Mouse (Mus musculus) cerebellum, adult 18-20 months (tissue): ENCODE measurements around the gene Mb21d2.
A peak's percentile ranks its signal among the peaks of the same experiment; 100 is the strongest.

Source experiments
- DNase-seq, 2 experiments: peaks; one replicate each; pipeline ENCODE4 v3.0.0; 2021

Mb21d2 gene

GRCm38 (mm10) chr16:28899161-28899540 is 30.3 kb downstream of the Mb21d2 start:
- DNase-seq: peak; percentile 36 to 44

- DNase-seq: peak; percentile 50 to 55
These were observed 30.8 kb downstream of the Mb21d2 start for GRCm38 (mm10) chr16:28898509-28899160.

- no peak for DNase-seq
These were observed 32.9 kb downstream of the Mb21d2 start for GRCm38 (mm10) chr16:28896571-28896970.

- DNase-seq: no peak
These were observed 34.6 kb downstream of the Mb21d2 start for GRCm38 (mm10) chr16:28894872-28895271.

- no peak for DNase-seq
These were observed 36.2 kb downstream of the Mb21d2 start for GRCm38 (mm10) chr16:28893266-28893665.

GRCm38 (mm10) chr16:28886201-28886745 is 43.2 kb downstream of the Mb21d2 start:
- no peak for DNase-seq

- no peak for DNase-seq
These were observed 44.0 kb downstream of the Mb21d2 start for GRCm38 (mm10) chr16:28885474-28885873.

GRCm38 (mm10) chr16:28884661-28885060 is 44.8 kb downstream of the Mb21d2 start:
- no peak for DNase-seq

GRCm38 (mm10) chr16:28883649-28884048 is 45.8 kb downstream of the Mb21d2 start:
- DNase-seq: peak; percentile 45 to 52

GRCm38 (mm10) chr16:28882687-28883428 is 46.6 kb downstream of the Mb21d2 start:
- no peak for DNase-seq

GRCm38 (mm10) chr16:28881787-28882186 is 47.7 kb downstream of the Mb21d2 start:
- no peak for DNase-seq

- DNase-seq: no peak
These were observed 48.7 kb downstream of the Mb21d2 start for GRCm38 (mm10) chr16:28880756-28881155.

- DNase-seq: no peak
These were observed 49.2 kb downstream of the Mb21d2 start for GRCm38 (mm10) chr16:28880307-28880681.

- DNase-seq: no peak
These were observed 49.7 kb downstream of the Mb21d2 start for GRCm38 (mm10) chr16:28879636-28880306.

GRCm38 (mm10) chr16:28877162-28877662 is 52.3 kb downstream of the Mb21d2 start:
- no peak for DNase-seq

GRCm38 (mm10) chr16:28873404-28873895 is 56.0 kb downstream of the Mb21d2 start:
- DNase-seq: no peak

GRCm38 (mm10) chr16:28870860-28871259 is 58.6 kb downstream of the Mb21d2 start:
- no peak for DNase-seq

- DNase-seq: no peak
These were observed 59.0 kb downstream of the Mb21d2 start for GRCm38 (mm10) chr16:28870456-28870855.

- DNase-seq: no peak
These were observed 60.6 kb downstream of the Mb21d2 start for GRCm38 (mm10) chr16:28868864-28869263.

- no peak for DNase-seq
These were observed 62.7 kb downstream of the Mb21d2 start for GRCm38 (mm10) chr16:28866584-28867295.

- no peak for DNase-seq
These were observed 65.9 kb downstream of the Mb21d2 start for GRCm38 (mm10) chr16:28863616-28864015.

GRCm38 (mm10) chr16:28862093-28862492 is 67.4 kb downstream of the Mb21d2 start:
- DNase-seq: no peak

- no peak for DNase-seq
These were observed 69.8 kb downstream of the Mb21d2 start for GRCm38 (mm10) chr16:28859678-28860077.
